Mouse (Mus musculus) ES-E14 (cell line): Measurements from ENCODE around the gene Olfr1016.

ENCODE experiments used
- ZC3H11A ChIP-seq: IDR thresholded peaks from 2 replicates; pipeline ENCODE4 v1.6.1; 2012; ENCODE audit warnings: low read depth, mild to moderate bottlenecking, inconsistent platforms, low read length, borderline replicate concordance
- ZNF384 ChIP-seq: IDR thresholded peaks from 2 replicates; pipeline ENCODE4 v1.6.1; 2012; ENCODE audit warnings: low read depth, low read length, inconsistent platforms

DNA sequence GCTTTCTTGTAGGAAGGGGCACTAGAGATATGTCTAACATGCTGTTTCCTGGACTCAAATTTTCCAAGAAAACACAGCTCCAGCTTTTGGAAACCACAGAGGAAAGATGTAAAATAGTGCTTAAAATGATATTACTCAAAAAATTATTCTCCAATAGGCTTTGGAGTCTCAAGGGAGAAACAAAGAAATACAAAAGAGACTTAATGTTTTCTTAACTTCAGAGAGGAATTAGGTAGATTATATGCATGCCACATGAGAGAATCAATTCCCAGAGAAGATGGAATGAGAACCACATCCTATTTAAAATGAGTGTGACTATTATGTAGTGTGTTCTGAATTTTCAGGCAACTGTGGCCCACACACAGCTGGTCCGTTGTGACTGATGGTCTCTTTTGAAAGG, 44.4 kb upstream of the Olfr1016 start, which contains the start of gene Olfr1020:
- no peak for TF ChIP-seq ZC3H11A
- no peak for TF ChIP-seq ZNF384
